Mouse (Mus musculus) erythroblast, embryonic 14.5 days (primary cell): ENCODE measurements around the gene Pde3a.

ENCODE experiments used
- GATA1 ChIP-seq: IDR thresholded peaks from 2 replicates; pipeline ENCODE4 v1.6.1; 2012; ENCODE audit warnings: low read length, inconsistent platforms, mixed read lengths
- TAL1 ChIP-seq: IDR thresholded peaks from 3 replicates; pipeline ENCODE4 v1.6.1; 2012; ENCODE audit warnings: low read length, inconsistent platforms, mixed read lengths

GRCm38 (mm10) chr6:141439965-141440364 is 190.9 kb downstream of the Pde3a start:
- TF ChIP-seq TAL1 (no peak), GATA1 (no peak)
